ENCODE assay signal across 16 mouse cellular contexts in genomic region chr2:25080076-25080475, GRCm38 (mm10). TPM values are rescaled to one million over a fixed set of nuclear protein-coding genes. Genes with fewer than 3 reads are reported as not detected.
A peak's percentile ranks its signal among the peaks of the same experiment; 100 is the strongest.
DNase-seq lines count a peak whose midpoint lies in the region; ATAC-seq and TF ChIP-seq lines count a peak whose summit lies in the region.
"Had no signal": no experiment of that assay in that cellular context is flagged by ENCODE, and none has a peak within 500 bp of the region (broad histone marks: within the 10 kb centered on the region; RNA-seq: fewer than 3 reads in every experiment).

TSS of gene Entpd8 (plus strand) at chr2:25080304.

- H3K4me3 ChIP-seq in kidney, embryonic 14.5 days (ENCODE audit: low read length), result no peak within 1 kb of the TSS
- 0 out of 4 replicates have a peak within 1 kb of the TSS, but pooled peaks of 1 of the 2 experiments have one; percentile 10 for H3K4me3 ChIP-seq in liver, embryonic 14.5 days (ENCODE audit: insufficient read depth in 1 of 2, low read depth in 2 of 2, low read length in 2 of 2)
- H3K4me3 ChIP-seq: heart, embryonic 13.5 days; limb, embryonic 13.5 days; megakaryocyte, embryonic 14.5 days had no signal

- 51% methylated on average over 5 of the region's 5 CpGs for WGBS in kidney, embryonic 14.5 days
- 44% methylated on average over 5 of the region's 5 CpGs for WGBS in liver, embryonic 14.5 days (ENCODE audit: insufficient replicate concordance)

- no peaks in the 10 kb centered on the region for H3K9me3 ChIP-seq in kidney, embryonic 14.5 days (ENCODE audit: control insufficient read depth, low read length)
- H3K9me3 ChIP-seq in liver, embryonic 14.5 days (ENCODE audit: control insufficient read depth, low read length), result no peaks in the 10 kb centered on the region
- H3K9me3 ChIP-seq: heart, embryonic 13.5 days; limb, embryonic 13.5 days; megakaryocyte, embryonic 14.5 days had no signal

- peak; percentile 90 for DNase-seq in kidney, adult 11 months
- peak; percentile 60 for DNase-seq in kidney, postnatal 10 days
- peak in 1 of 3 experiments; percentile 12 for DNase-seq in liver, embryonic 14.5 days (ENCODE audit: low read depth in 3 of 3, low spot score in 3 of 3)
- peak; percentile 82 for DNase-seq in yolk sac, embryonic 10.5 days (ENCODE audit: low spot score)
- no peak for DNase-seq in cerebellum, adult 11-12 months
- DNase-seq in ovary, adult 18-20 months (ENCODE audit: low spot score), result no peak
- no peak for DNase-seq in heart, adult 9 months (ENCODE audit: low spot score in 2 of 2)
- DNase-seq: cerebellum, postnatal 25 days; lung, postnatal 10 days; thymus, postnatal 36 days had no signal

- H3K27me3 ChIP-seq in kidney, embryonic 14.5 days (ENCODE audit: control insufficient read depth, insufficient read depth, low read length), result no peaks in the 10 kb centered on the region
- no peaks in the 10 kb centered on the region for H3K27me3 ChIP-seq in liver, embryonic 14.5 days (ENCODE audit: control insufficient read depth, insufficient read depth, low read length)
- H3K27me3 ChIP-seq: limb, embryonic 13.5 days had no signal

- H3K4me2 ChIP-seq in kidney, embryonic 14.5 days (replicated peaks; ENCODE audit: low read depth, low read length), result no peak within 1 kb of the TSS
- H3K4me2 ChIP-seq in liver, embryonic 14.5 days (ENCODE audit: low read depth), result peak within 1 kb of the TSS; percentile 25
- H3K4me2 ChIP-seq: heart, embryonic 13.5 days; limb, embryonic 13.5 days had no signal

- H3K36me3 ChIP-seq in kidney, embryonic 14.5 days (ENCODE audit: control insufficient read depth, insufficient read depth, low read length), result no peaks in the 10 kb centered on the region
- H3K36me3 ChIP-seq in liver, embryonic 14.5 days (replicated peaks; ENCODE audit: control insufficient read depth, insufficient read depth, low read depth), result no peaks in the 10 kb centered on the region
- H3K36me3 ChIP-seq: heart, embryonic 13.5 days; limb, embryonic 13.5 days had no signal

- H3K27ac ChIP-seq in kidney, embryonic 14.5 days (ENCODE audit: low read depth, low read length), result no peak within 1 kb of the TSS
- no peak within 1 kb of the TSS for H3K27ac ChIP-seq in liver, embryonic 14.5 days
- H3K27ac ChIP-seq: heart, embryonic 13.5 days; limb, embryonic 13.5 days had no signal

- no peak for ATAC-seq in kidney, embryonic 14.5 days (ENCODE audit: low FRiP score, low TSS enrichment)
- no peak for ATAC-seq in liver, embryonic 14.5 days (ENCODE audit: insufficient read depth)
- ATAC-seq: forebrain, embryonic 14.5 days; midbrain, embryonic 16.5 days had no signal

- no peak for TF ChIP-seq CTCF in liver, embryonic 14.5 days (IDR thresholded peaks at IDR 0.05; ENCODE audit: low read depth)

- no peak within 1 kb of the TSS for H3K9ac ChIP-seq in kidney, embryonic 14.5 days (ENCODE audit: low read depth, low read length)
- H3K9ac ChIP-seq in liver, embryonic 14.5 days (replicated peaks), result no peak within 1 kb of the TSS
- H3K9ac ChIP-seq: heart, embryonic 13.5 days; limb, embryonic 13.5 days had no signal

- no peak for TF ChIP-seq EP300 in liver, embryonic 14.5 days (IDR thresholded peaks at IDR 0.05; ENCODE audit: low read depth)

- H3K4me1 ChIP-seq in kidney, embryonic 14.5 days (ENCODE audit: control insufficient read depth, insufficient read depth, low read length), result no peaks in the 10 kb centered on the region
- peaks cover 0 to 5% of the 10 kb centered on the region in 2 experiments; a peak in 1 of 4 replicates for H3K4me1 ChIP-seq in liver, embryonic 14.5 days (replicated peaks; ENCODE audit: control insufficient read depth in 2 of 2, insufficient read depth in 2 of 2, low read length in 1 of 2)
- H3K4me1 ChIP-seq: heart, embryonic 13.5 days; limb, embryonic 13.5 days had no signal

RNA-seq across cellular contexts. Expression of gene Entpd8, which starts in this region (rescaled TPM):
- 1.3 and 3.0 TPM in 2 replicates for polyA plus RNA-seq in kidney, embryonic 14.5 days (2014; fragmentation: Nextera tagmentation; extraction: Ambion mirVana)
- polyA plus RNA-seq in liver, embryonic 14.5 days (2012; rRNA removed), result 4.9 and 5.3 TPM in 2 replicates
- 2.3 and 3.6 TPM in 2 replicates for polyA plus RNA-seq in liver, embryonic 14.5 days (2014; fragmentation: Nextera tagmentation; extraction: Ambion mirVana)
- polyA plus RNA-seq: forebrain, embryonic 14.5 days; heart, embryonic 13.5 days; limb, embryonic 13.5 days; midbrain, embryonic 16.5 days had no signal

Comparison
In these comparisons a context has a peak if more than half of its experiments do, and no peak if none do; other contexts are left out.
1. DNase-seq: peak in kidney, adult 11 months (single experiment), kidney, postnatal 10 days (single experiment) and yolk sac, embryonic 10.5 days (single experiment); none in cerebellum, adult 11-12 months (single experiment), ovary, adult 18-20 months (single experiment) and heart, adult 9 months (0 of 2).